Mouse (Mus musculus) ES-E14 (cell line): ENCODE data around the gene Ntm.

Source experiments
- CHD2 ChIP-seq: IDR thresholded peaks from 2 replicates; pipeline ENCODE4 v1.6.1; 2014; ENCODE audit warnings: mild to moderate bottlenecking, low read depth, low read length, inconsistent platforms
- MAFK ChIP-seq: IDR thresholded peaks from 2 replicates; pipeline ENCODE4 v1.6.1; 2014; ENCODE audit warnings: mild to moderate bottlenecking, low read depth, low read length, inconsistent platforms; ENCODE audit not compliant: insufficient read depth
- ZC3H11A ChIP-seq: IDR thresholded peaks from 2 replicates; pipeline ENCODE4 v1.6.1; 2012; ENCODE audit warnings: low read depth, mild to moderate bottlenecking, inconsistent platforms, low read length, borderline replicate concordance

DNA sequence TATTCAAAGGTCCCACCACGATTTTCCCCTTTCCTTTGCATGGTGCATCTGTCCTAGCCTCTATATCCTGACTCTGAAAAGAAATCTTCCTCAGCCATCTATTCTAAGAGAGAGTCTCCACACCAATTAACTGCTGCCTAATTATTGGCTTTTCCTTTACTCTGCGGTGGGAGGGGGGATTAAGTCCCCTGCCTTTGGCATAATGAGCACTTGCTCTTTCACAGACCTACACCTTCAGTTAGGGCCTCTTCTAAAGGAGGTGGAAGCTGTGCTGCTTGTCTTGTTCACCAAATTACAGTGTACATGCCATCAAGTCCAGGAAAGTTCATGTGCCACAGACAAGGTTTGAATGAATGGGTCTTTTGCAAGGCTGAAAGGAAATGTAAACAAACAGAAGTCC is 847.6 kb downstream of the Ntm start:
- TF ChIP-seq CHD2 (no peak), MAFK (no peak), ZC3H11A (no peak)
